Mouse (Mus musculus) ES-Bruce4 (cell line): ENCODE measurements around the gene Sox13. TPM values are rescaled to one million over a fixed set of nuclear protein-coding genes. Genes with fewer than 3 reads are reported as not detected.
A peak's percentile ranks its signal among the peaks of the same experiment; 100 is the strongest.

Source experiments
- H3K27ac ChIP-seq: 2 replicates; pipeline ENCODE4 v1.5.1; 2012; ENCODE audit warnings: low read length, inconsistent platforms; ENCODE audit not compliant: insufficient read depth
- H3K27me3 ChIP-seq: 2 replicates; pipeline ENCODE4 v1.6.1; 2012; ENCODE audit warnings: mild to moderate bottlenecking, low read length, inconsistent platforms; ENCODE audit not compliant: control insufficient read depth, poor library complexity, insufficient read depth, severe bottlenecking
- H3K36me3 ChIP-seq: 2 replicates; pipeline ENCODE4 v1.6.1; 2012; ENCODE audit warnings: inconsistent platforms, mild to moderate bottlenecking, low read length, moderate library complexity; ENCODE audit not compliant: control insufficient read depth, poor library complexity, insufficient read depth, severe bottlenecking
- H3K4me1 ChIP-seq: one replicate; pipeline ENCODE4 v1.8.1; 2011; ENCODE audit warnings: low read length; ENCODE audit not compliant: control insufficient read depth, insufficient read depth
- H3K4me3 ChIP-seq: 2 replicates; pipeline ENCODE4 v1.5.1; 2011; ENCODE audit warnings: low read depth, mild to moderate bottlenecking, low read length
- H3K9ac ChIP-seq: 2 replicates; pipeline ENCODE4 v1.6.1; 2012; ENCODE audit warnings: low read depth, mild to moderate bottlenecking, inconsistent platforms; ENCODE audit not compliant: poor library complexity, severe bottlenecking
- H3K9me3 ChIP-seq: replicated peaks from 2 replicates; pipeline ENCODE4 v1.6.1; 2012; ENCODE audit warnings: mild to moderate bottlenecking, low read length, inconsistent platforms; ENCODE audit not compliant: control insufficient read depth, poor library complexity, insufficient read depth, severe bottlenecking
- CTCF ChIP-seq: IDR thresholded peaks from one replicate; pipeline ENCODE4 v1.8.1; 2011; ENCODE audit warnings: low read depth, low read length
- EP300 ChIP-seq: IDR thresholded peaks from 2 replicates; pipeline ENCODE4 v1.6.1; 2011; ENCODE audit warnings: low read depth, low read length; ENCODE audit not compliant: insufficient read depth
- POLR2A ChIP-seq: IDR thresholded peaks from one replicate; pipeline ENCODE4 v1.8.1; 2011; ENCODE audit warnings: low read length; ENCODE audit not compliant: insufficient read depth
- polyA plus RNA-seq: library from polyadenylated mRNA; stranded (reverse); fragments of >200 nt; gene quantifications from 2 replicates; pipeline ENCODE4 v1.2.4, GENCODE M21; 2011; ENCODE audit warnings: low read depth; ENCODE audit not compliant: missing spikeins, insufficient read depth, insufficient read length

Gene Sox13
- polyA plus RNA-seq, 1 experiment: 22.8 TPM

GRCm38 (mm10) chr1:133355469-133355868, 68.7 kb downstream of the Sox13 start:
- no peaks in the 10 kb centered on the region for H3K27me3 ChIP-seq
- no peak for TF ChIP-seq EP300
- H3K27ac ChIP-seq: no peak overlapping the region

GRCm38 (mm10) chr1:133353371-133353809, 70.8 kb downstream of the Sox13 start:
- Histone ChIP-seq H3K27me3 (no peaks in the 10 kb centered on the region), H3K36me3 (no peaks in the 10 kb centered on the region), H3K27ac (no peak overlapping the region), H3K4me1 (no peaks in the 10 kb centered on the region), H3K9me3 (no peaks in the 10 kb centered on the region), H3K9ac (no peak overlapping the region), H3K4me3 (no peak overlapping the region)
- TF ChIP-seq EP300 (no peak), POLR2A (no peak), CTCF (peak; percentile 97)

More at GRCm38 (mm10) chr1:133355469-133355868, 68.7 kb downstream of the Sox13 start:
- no peak overlapping the region for H3K9ac ChIP-seq
- no peaks in the 10 kb centered on the region for H3K4me1 ChIP-seq
- H3K9me3 ChIP-seq: no peaks in the 10 kb centered on the region
- H3K4me3 ChIP-seq: no peak overlapping the region
- no peaks in the 10 kb centered on the region for H3K36me3 ChIP-seq

- H3K4me1 ChIP-seq: no peaks in the 10 kb centered on the region
- no peaks in the 10 kb centered on the region for H3K27me3 ChIP-seq
- no peak overlapping the region for H3K9ac ChIP-seq
- H3K9me3 ChIP-seq: no peaks in the 10 kb centered on the region
- no peaks in the 10 kb centered on the region for H3K36me3 ChIP-seq
- TF ChIP-seq POLR2A (no peak), CTCF (no peak), EP300 (no peak)
- H3K4me3 ChIP-seq: no peak overlapping the region
- H3K27ac ChIP-seq: no peak overlapping the region
Observed at GRCm38 (mm10) chr1:133351762-133352161, 72.4 kb downstream of the Sox13 start.

- Histone ChIP-seq H3K9me3 (no peaks in the 10 kb centered on the region), H3K4me3 (no peak within 1 kb of the TSS), H3K27me3 (no peaks in the 10 kb centered on the region), H3K27ac (no peak within 1 kb of the TSS), H3K36me3 (no peaks in the 10 kb centered on the region), H3K9ac (no peak within 1 kb of the TSS), H3K4me1 (no peaks in the 10 kb centered on the region)
- TF ChIP-seq POLR2A: no peak
- no peak for TF ChIP-seq EP300
- no peak for TF ChIP-seq CTCF
Observed at GRCm38 (mm10) chr1:133350210-133350609, 74.0 kb downstream of the Sox13 start, which contains the start of gene Ren1. Gene Ren1 (plus strand): TSS chr1:133350510.

GRCm38 (mm10) chr1:133347693-133348520, 76.3 kb downstream of the Sox13 start:
- H3K27me3 ChIP-seq: no peaks in the 10 kb centered on the region
- no peak overlapping the region for H3K4me3 ChIP-seq
- H3K27ac ChIP-seq: no peak overlapping the region
- no peaks in the 10 kb centered on the region for H3K36me3 ChIP-seq
- no peaks in the 10 kb centered on the region for H3K4me1 ChIP-seq
- no peak for TF ChIP-seq CTCF
- TF ChIP-seq POLR2A: no peak
- no peak for TF ChIP-seq EP300
- H3K9me3 ChIP-seq: no peaks in the 10 kb centered on the region
- H3K9ac ChIP-seq: no peak overlapping the region

GRCm38 (mm10) chr1:133347226-133347625, 77.0 kb downstream of the Sox13 start:
- Histone ChIP-seq H3K36me3 (no peaks in the 10 kb centered on the region), H3K4me3 (no peak overlapping the region), H3K27ac (no peak overlapping the region), H3K4me1 (no peaks in the 10 kb centered on the region), H3K9me3 (no peaks in the 10 kb centered on the region), H3K9ac (no peak overlapping the region), H3K27me3 (no peaks in the 10 kb centered on the region)
- TF ChIP-seq POLR2A (no peak), EP300 (no peak), CTCF (no peak)
